Mouse (Mus musculus): ENCODE measurements around the gene Vapb. TPM values are rescaled to one million over a fixed set of nuclear protein-coding genes. Genes with fewer than 3 reads are reported as not detected.

Gene Vapb
- total RNA-seq, 2 experiments from 2014 or later, result 127 to 130 TPM

DNA sequence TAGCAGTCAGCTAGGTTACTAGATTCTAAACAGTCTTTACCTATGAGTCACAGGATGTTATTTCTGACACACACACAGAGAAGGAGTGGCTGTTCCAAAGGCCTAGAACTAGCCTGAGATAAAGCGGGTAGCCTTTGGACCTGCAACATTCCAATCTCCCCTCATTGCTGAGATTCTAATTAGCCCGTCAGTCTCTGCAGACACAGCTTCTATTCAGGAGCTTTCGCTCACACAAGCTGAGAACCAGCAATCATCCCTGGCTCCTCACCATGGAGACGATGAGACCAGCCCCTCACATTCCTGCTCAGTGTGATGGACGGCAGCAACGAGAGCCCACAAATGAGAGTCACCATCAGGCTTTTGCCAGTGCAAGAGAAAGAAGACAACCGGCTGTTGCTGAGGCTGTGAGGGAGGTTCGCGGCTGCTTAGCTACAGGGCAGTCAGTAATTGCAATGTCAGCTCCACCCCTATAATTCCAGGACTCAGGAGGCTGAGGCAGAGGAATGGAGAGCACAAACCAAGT is 6.8 kb upstream of the Vapb start:
- DNase-seq (ENCODE audit: low spot score in 2 of 2), result no peak

DNA sequence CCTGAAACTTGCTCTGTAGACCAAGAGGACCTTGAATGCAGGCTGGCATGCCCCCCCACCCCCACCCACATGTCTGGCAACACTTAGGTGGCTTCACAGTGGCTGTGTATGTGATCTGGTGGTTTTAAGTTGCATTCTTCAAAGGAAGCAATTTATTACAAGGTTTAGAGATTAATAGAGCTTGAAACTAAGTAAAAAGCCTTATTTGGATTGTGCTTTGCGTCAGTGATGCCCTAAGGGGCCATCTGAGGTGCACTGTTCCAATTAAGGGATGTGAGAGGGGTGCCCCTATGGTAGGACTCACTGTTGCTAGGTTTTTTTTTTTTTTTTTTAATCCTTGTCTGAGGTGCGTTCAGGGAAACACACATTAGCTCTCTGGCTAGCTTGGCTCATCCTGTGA is 2.9 kb upstream of the Vapb start:
- DNase-seq (ENCODE audit: low spot score in 2 of 2), result no peak

DNA sequence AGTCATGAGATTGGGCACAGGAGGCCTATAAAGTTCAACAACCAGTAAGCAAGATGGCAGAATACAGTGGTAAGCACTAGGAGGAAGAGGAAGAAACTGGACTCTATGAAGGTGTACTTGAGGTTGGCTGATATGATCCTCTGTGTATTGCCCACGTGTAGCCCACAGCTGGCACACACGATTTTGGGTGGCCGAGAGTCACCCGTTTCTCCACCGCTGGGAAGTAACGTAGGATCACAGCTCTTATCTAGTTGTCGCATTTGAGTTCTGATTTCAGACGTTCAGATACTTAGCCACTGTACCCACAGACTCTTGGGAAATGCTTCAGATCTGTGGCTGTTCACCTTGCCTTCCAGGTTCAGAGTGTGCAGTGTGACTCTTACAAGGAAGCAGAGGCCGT is 921 bp downstream of the Vapb start:
- DNase-seq (ENCODE audit: low spot score in 2 of 2), result no peak

DNA sequence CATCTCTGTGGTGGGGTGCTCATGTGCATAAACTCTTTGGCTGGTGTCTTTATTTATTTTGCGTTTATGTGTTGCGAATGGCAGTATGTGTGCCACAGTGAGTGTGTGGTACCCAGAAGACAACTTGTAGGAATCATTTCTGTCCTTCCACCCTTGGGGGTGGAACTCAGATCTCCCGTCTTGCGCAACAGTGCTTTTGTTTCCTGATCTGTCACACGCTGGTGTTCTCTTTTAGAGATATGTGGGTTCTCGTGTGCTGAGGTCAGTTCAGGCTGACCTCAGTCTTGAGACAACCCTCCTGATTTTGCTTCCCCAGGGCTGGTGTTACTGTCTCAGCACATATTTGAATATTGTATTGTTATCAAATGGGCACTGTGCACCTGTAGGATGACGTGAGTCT is 1.8 kb downstream of the Vapb start:
- no peak for DNase-seq (ENCODE audit: low spot score in 2 of 2)

DNA sequence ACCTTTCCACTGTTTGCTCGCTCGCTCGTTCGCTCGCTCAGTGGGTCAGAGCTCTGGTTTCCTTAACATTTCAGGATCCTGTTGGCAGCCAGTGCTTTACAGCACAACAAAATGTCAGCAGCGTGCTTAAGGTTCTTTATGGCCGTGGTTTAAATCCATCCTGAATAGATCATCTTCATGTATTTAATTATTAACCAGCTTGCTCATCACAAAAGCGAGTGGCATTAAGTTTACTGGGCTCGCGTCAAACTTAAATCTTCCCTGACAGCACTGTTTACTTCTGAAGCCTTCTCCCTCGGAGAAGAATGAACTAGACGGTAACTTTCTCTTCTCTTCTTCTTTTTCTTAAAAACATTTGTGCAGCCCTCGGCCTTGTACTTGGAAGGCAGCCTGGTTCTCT is 4.8 kb downstream of the Vapb start:
- DNase-seq (ENCODE audit: low spot score in 2 of 2), result no peak

DNA sequence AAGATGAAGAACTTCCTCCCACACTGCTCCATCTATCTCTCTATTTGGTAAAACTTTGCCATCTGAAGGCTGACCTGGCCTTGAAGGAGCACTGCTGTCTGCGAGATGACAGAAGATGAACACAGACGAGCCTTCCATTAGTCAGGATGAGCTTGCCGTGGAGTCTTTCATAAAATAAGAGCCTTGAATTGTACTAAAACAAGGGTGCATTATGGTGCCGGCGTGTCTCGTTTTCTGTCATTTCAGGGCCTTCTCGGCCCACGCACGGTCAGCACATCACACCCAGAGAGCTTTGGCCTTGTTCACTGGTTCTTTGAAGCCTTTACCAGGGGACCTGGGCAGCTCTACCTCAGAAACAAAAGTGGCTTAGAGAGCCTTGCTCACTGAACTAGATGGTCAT is 5.4 kb downstream of the Vapb start:
- no peak for DNase-seq (ENCODE audit: low spot score in 2 of 2)

DNA sequence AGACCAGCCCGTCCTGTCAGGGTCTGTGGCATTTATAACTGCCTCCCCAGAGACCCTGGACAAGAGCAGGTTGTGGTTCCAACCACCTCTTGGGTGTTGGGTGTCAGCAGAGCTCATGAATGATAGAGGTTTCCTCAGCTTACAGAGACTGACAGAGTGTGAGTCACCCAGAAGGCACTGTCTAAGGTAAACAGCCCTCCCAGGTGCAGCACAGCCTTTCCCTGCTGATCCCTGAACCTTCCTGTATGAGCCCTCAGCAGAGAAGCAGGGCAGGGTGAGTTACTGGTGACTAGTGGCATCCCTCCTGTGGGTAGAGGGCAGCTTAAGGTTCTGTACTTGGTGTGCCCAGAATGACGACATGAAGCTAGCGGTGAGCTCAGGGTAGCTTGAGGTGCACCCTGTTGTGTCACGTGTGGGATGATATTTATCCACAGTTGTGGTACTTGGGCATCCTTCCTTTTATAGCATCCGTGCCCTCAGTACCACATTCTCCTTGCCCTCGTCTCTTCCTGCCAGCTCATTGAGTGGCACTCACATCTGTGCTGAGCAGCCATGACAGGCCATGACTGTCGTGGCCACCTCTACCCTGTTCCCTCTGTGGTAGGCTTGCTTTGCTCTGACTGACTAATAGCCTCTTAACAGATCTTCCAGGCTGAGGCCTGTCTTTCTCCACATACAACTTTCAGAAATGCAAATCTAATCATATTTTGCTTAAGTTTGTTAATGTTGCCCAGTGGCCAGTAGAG is 6.9 kb downstream of the Vapb start:
- no peak for DNase-seq (ENCODE audit: low spot score in 2 of 2)

DNA sequence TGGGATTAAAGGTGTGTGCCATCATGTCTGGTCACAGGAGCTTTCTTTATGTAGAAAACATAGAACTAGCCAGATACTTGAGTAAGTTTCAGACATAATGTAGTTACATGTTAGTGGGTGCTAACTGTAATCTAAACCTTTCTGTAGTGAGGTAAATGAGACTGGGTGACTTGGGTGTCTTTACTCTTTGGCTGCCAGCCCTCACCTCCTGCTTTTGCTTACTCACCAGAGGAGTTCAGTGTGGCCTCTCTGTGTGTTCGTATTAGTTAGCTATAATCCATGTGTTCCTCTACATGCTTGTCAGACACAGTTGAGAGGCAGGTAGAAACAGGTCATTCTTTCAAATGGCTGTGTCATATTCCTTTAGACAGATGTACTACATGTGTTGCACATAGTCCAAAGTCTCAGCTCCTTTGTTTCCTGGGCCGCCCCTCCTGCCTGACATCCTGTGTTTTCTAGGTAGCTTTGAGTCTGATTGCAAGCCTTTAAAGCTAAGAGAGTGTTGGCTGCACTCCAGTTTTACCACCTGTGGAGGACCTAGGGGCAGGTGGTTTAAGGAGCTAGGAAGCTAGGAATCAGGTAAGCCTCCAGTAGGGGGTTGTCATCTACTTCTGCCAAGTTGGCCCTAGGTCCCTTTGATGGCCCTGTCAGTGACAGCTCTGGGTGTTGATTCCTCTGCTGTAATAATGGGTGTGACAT is 11.8 kb downstream of the Vapb start:
- no peak for DNase-seq (ENCODE audit: low spot score in 2 of 2)

DNA sequence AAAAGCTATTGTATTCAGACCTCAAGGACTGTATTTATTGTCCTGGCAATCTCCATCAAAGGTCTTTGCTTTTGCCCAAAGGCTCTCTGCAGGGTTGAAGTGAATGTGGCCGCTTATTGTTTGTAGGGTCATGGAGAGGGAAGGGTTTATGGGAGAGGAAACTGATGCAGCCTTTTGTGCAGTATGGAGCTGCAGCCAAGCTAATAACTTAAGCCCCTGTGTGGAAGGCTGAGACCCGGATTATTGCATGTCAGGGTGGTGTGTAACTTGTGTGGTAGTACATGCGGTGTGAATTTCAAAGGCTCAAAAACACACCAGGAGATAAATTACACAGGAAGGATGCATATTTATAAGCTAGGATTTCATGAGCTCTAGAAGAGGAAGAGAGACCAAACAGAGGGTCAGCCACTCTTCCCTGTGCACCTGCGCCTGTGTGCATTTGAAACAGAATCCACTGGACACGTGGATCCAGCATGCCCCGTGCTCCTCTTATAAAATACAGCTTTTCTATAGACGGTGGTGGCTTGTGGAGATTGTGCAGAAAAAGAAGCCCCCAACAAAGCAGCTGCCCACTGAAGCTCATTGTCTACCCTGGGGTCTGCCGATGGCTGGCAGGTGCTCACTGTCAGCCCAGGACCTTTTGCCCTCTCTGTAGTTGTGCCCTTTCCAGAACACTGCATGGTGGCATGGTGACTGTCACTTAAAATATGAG is 18.3 kb downstream of the Vapb start:
- DNase-seq (ENCODE audit: low spot score in 2 of 2), result no peak

DNA sequence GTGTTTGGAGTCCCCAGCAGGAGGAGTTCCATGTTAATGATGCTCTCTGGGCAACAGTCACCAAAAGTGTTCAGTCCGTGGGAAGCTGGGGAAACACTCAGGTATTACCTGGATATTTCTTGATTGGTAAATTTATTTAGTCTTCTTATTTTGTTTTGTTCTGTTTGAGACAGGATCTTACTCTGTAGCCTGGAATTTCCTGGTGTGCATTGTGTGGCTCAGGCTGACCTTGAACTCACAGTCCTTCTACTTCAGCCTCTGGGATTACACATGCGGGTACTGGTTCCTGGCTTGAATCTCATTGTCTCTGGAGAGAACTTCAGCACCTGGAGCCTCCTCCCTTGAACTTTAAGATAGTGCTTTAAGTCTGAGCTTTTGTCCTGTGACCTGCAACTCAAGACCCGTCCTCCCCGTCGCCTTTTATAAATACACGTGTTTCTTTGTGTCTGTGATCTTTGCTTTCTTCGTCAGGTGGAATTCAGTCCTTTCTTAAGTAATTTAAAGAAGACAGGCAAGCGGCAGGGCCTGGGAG is 20.4 kb downstream of the Vapb start:
- no peak for DNase-seq (ENCODE audit: low spot score in 2 of 2)

DNA sequence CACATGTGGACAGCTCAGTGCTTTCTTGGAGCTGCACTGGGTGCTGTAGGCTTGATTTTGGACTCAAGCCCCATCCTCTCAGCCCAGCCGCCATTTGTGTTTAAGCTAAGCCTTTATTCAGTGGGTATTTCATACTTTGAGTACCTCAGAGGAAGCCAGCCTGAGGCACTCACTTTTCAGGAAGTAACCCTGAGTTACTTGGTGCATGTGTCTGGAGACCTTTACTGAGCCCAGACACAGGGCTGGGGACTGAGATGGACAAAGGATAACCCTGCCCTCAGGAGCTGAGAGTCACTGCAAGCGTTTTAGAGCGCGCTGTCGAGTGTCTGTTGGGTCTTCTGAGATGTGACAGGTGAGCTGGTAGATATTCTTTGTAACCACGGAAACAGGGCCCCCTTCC is 23.3 kb downstream of the Vapb start:
- no peak for DNase-seq (ENCODE audit: low spot score in 2 of 2)

DNA sequence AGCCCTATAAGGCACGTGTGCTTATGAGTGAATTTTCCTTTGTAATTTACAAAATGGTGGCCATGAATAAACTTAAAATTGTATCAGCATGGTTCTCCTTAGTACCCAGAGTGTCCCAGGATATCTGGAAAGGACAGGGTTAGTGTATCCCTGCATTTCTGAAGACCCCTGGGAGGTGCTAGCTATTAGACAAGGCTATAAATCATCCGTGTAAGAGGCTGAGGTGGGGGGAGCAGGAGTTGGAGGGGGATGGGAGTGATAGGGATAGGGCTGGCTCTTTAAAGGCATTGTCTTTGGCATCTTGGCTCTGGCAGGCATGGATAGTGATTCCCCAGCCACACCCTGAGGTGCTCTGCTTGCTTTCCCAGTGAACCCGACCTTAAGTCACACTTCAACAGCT is 27.3 kb downstream of the Vapb start:
- DNase-seq (ENCODE audit: low spot score in 2 of 2), result no peak

DNA sequence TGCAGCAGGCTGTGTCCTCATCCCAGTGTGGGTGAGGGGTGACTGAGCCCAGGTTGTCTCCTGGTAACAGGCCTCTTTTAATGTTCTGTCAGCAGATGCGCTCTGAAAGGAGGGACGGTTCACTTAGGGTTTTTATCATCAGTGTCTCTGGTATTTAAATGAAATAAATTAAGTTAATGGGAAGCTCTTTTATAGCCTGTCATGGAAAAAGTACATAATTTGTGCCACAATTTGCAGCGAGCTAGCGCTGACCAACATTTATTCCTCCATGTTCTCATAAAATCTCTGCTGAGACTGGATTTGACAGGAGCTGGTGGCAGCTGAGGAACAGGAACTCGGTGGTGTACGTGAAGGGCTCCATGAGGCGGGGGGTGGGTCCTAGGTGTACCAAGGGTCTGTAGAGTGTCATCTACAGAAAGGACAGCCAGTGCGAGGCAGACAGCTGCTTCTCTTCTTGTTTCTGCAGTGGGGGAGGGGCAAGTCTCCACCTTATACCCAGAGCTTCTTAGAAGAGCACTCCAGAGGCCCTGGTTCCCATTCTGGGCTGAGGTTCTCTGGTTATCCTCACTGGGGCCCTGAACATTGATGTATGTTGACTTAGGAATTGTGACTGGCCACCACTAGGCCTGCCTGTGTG is 30.8 kb downstream of the Vapb start:
- no peak for DNase-seq (ENCODE audit: low spot score in 2 of 2)

DNA sequence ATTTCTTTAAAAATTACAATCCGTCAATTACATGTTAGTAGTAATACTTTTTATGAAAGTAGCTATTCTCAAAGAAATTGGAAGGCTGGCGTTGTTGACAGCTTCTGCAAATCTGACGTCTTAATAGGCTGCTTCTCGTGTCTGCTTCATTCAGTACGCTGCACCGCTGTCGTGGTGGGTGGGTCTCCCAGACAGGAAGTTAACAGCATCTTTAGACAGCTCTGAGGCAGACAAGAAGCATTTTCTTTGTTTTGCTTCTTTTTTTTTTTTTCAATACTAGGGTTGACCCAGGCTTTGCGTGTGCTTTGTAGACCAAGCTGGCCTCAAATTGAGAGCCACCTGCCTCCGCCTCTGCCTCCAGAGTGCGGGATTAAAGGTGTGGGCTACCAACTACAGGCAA is 31.9 kb downstream of the Vapb start:
- DNase-seq (ENCODE audit: low spot score in 2 of 2), result no peak

DNA sequence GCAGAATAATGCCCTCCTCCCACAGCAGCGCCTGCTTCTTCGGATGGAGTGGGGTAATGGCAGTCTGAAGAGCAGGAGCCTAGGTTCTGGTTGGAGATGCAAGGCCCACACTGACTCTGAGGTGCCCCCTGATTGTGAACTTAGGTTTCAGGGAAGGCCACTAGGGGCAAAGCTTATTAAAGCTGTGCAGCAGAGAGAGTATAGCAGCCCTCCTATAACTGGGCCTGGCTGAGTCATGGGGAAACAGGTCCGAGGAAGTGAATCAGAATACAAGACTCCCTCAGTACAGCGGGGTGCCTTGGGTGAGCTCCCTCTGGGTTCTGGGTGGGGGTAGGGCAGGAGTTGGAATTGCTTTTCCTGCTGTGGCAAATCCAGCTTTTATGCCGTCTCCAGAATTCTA is 33.3 kb downstream of the Vapb start:
- no peak for DNase-seq (ENCODE audit: low spot score in 2 of 2)

DNA sequence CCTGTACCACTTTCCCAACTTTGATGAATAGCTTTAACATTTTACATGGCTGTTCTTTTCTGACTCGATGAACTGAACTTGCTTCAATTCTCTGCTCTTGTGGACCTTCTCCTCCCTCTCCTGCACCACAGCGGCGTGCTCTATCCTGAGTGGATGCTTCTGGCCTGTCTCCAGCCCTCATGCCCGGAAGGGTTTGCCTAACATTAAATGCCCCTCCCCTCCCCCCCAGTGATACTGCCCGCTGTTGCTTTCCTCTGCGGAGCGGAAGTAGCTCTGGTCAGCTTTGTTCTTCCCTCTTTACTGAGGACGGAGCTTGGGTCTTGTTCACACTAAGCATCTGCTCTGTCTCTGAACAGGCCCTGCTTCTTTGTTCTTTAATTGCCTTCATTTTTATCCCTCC is 34.4 kb downstream of the Vapb start:
- no peak for DNase-seq (ENCODE audit: low spot score in 2 of 2)

DNA sequence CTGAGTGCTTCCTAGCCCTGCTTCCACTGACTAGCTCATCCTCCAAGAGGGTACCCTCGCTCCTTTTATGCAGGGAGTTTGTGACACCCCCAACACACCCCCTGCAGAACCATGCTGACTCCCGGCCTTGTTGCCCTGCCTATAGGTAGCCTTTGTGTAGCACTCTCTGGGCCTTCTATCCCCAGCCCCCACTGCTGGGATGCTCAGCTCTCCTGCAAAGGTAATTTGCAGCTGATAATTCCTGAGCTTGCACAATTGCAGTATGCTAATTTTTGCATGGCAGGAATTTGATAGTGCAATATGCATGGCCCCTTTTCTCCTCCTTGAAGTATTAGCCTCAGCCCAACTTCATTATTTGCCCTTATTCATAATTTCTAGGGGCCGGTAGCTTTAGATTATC is 38.2 kb downstream of the Vapb start:
- no peak for DNase-seq (ENCODE audit: low spot score in 2 of 2)

DNA sequence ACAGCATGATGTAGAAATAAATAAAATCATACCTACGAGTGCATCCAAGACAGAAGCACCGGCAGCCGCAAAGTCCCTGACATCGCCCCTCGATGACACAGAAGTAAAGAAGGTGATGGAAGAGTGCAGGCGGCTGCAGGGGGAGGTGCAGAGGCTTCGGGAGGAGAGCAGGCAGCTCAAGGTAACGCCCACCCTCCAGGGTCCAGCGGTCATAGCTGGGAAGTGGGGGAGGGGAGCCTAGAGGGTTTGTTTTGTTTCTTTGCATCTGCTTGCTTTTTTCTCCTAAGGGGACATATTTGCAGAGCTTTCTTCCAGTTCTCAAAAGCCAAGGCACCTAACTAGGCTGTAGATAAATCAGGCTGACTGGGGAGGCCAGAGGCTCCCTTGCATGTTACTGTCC is 38.8 kb downstream of the Vapb start:
- DNase-seq (ENCODE audit: low spot score in 2 of 2), result no peak

DNA sequence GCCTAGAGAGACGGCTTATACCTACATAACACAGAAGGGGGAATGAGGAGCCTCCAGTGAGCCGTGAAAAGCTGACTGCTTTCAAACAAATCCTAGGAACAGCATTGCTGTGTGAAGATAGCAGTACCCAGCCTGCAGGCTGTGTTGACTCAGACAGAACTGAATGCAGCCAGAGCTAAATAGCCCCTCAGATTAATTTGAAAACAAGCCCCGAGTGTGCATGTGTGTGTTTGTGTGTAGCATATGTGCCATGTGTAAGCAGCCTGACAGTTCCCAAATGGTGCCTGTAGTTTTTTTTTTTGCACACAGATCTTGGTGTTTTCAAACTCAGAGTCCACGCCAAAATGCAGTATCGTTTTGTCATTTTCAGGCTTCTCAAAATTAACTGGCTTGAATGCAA is 43.6 kb downstream of the Vapb start:
- DNase-seq (ENCODE audit: low spot score in 2 of 2), result no peak

DNA sequence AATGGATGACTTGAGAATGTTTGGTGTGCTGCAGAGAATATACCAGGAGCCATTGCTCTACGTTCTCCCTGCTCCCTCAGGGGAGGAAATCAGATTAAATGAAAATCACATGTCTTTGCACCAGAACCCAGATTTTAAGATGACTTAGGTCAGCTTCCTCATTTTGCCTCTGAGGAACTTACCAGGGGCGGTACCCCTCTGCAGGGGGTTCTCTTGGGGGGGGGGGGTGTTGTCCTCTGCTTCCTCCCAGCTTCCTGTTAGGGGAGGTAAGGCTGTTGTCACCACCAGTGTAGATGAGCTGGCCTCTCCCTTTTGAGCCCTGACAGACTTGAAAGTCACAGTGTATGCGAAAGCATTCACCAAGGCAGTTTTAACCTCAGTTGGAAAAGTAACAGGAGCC is 47.1 kb downstream of the Vapb start:
- DNase-seq (ENCODE audit: low spot score in 2 of 2), result no peak

DNA sequence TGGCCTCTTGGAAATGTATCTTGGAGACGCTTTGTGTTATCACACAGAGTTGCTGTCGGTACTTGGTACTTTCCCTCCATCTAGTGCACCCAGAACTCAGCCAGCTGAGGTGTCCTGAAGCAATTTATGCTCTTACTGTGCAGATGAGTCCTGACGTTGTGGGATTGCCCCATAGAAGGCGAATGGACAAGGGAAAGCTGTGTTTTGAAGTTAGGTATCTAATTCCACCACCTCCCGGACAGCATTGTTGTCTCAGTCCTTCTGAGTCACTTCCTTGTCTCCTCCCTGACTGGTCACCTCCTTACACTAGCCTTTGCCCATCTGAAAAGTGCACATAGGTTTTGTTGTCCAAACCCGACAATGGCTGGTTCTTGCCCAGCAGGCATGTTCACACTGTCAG is 47.6 kb downstream of the Vapb start:
- no peak for DNase-seq (ENCODE audit: low spot score in 2 of 2)

All from adrenal gland, postnatal 4 days (tissue).